Mouse (Mus musculus) adrenal gland, adult 18-20 months (tissue): ENCODE measurements around the gene Pctp. TPM values are rescaled to one million over a fixed set of nuclear protein-coding genes. Genes with fewer than 3 reads are reported as not detected.

Experiments used
- DNase-seq, 2 experiments: peaks; one replicate each; pipeline ENCODE4 v3.0.0; 2021 to 2022; ENCODE audit warnings: low spot score in 2 of 2
- total RNA-seq, 2 experiments: library from RNA; stranded (reverse); gene quantifications; 1 replicate in 1 of 2; 2 replicates in 1 of 2; pipeline ENCODE4 v1.2.3; 2021

The Pctp gene
- total RNA-seq, 2 experiments from 2014 or later: 6.7 to 7.1 TPM

- no peak for DNase-seq
Observed at GRCm38 (mm10) chr11:90007791-90008531, 5.3 kb upstream of the Pctp start.

- DNase-seq: no peak
Observed at GRCm38 (mm10) chr11:90006111-90006510, 3.4 kb upstream of the Pctp start.

GRCm38 (mm10) chr11:90003386-90003785, 692 bp upstream of the Pctp start:
- DNase-seq: no peak

GRCm38 (mm10) chr11:90002987-90003348, 274 bp upstream of the Pctp start:
- DNase-seq: no peak

- DNase-seq: no peak
Observed at GRCm38 (mm10) chr11:90001396-90002230, 1.1 kb downstream of the Pctp start.

GRCm38 (mm10) chr11:90000666-90001065, 2.0 kb downstream of the Pctp start:
- DNase-seq: no peak

- DNase-seq: no peak
Observed at GRCm38 (mm10) chr11:89998996-89999770, 3.5 kb downstream of the Pctp start.

- DNase-seq: no peak
Observed at GRCm38 (mm10) chr11:89996856-89997255, 5.8 kb downstream of the Pctp start.

GRCm38 (mm10) chr11:89996406-89996805, 6.3 kb downstream of the Pctp start:
- no peak for DNase-seq

- DNase-seq: no peak
Observed at GRCm38 (mm10) chr11:89995596-89995995, 7.1 kb downstream of the Pctp start.

GRCm38 (mm10) chr11:89994706-89995105, 8.0 kb downstream of the Pctp start:
- no peak for DNase-seq

GRCm38 (mm10) chr11:89991661-89992060, 11.0 kb downstream of the Pctp start:
- DNase-seq: no peak

GRCm38 (mm10) chr11:89988936-89989589, 13.6 kb downstream of the Pctp start:
- peak; percentile 68 for DNase-seq

- no peak for DNase-seq
Observed at GRCm38 (mm10) chr11:89986516-89986915, 16.2 kb downstream of the Pctp start.

GRCm38 (mm10) chr11:89985200-89986187, 17.2 kb downstream of the Pctp start:
- DNase-seq: no peak

GRCm38 (mm10) chr11:89984436-89984835, 18.3 kb downstream of the Pctp start:
- no peak for DNase-seq

GRCm38 (mm10) chr11:89982918-89983317, 19.8 kb downstream of the Pctp start:
- DNase-seq: no peak

GRCm38 (mm10) chr11:89980106-89980505, 22.6 kb downstream of the Pctp start:
- no peak for DNase-seq

- DNase-seq: no peak
Observed at GRCm38 (mm10) chr11:89978914-89979818, 23.5 kb downstream of the Pctp start.
